Mouse (Mus musculus): Measurements from ENCODE around the gene Ripk1. TPM values are rescaled to one million over a fixed set of nuclear protein-coding genes. Genes with fewer than 3 reads are reported as not detected.

Gene Ripk1
- 4.2 and 4.7 TPM in 2 replicates for polyA plus RNA-seq (2014; fragmentation: Nextera tagmentation; extraction: Ambion mirVana)

- WGBS = under 1% methylated on average over 91 of the region's 92 CpGs
- peak; percentile 94 for ATAC-seq (ENCODE audit: low FRiP score, low TSS enrichment)
Measured at GRCm38 (mm10) chr13:34002058-34003006, at the start of gene Ripk1, which contains the start of gene Serpinb6a. Gene Ripk1 (plus strand): TSS chr13:34002363. Gene Serpinb6a (minus strand): TSS chr13:34002794.

GRCm38 (mm10) chr13:33952947-33953346 is 49.2 kb upstream of the Ripk1 start:
- DNase-seq = no peak
- Histone ChIP-seq H3K27ac (replicated peaks; ENCODE audit: low read depth, low read length) (no peak overlapping the region), H3K4me3 (replicated peaks; ENCODE audit: low read depth, low read length) (no peak overlapping the region), H3K27me3 (ENCODE audit: control insufficient read depth, insufficient read depth, low read length) (no peaks in the 10 kb centered on the region), H3K4me2 (ENCODE audit: low read length) (no peak overlapping the region), H3K9ac (replicated peaks; ENCODE audit: low read length) (no peak overlapping the region), H3K9me3 (ENCODE audit: control insufficient read depth, low read length) (no peaks in the 10 kb centered on the region), H3K36me3 (ENCODE audit: control insufficient read depth, insufficient read depth, low read length) (no peaks in the 10 kb centered on the region), H3K4me1 (ENCODE audit: control insufficient read depth, insufficient read depth, low read length) (no peaks in the 10 kb centered on the region)
- WGBS = 85% methylated on average over 2 of the region's 2 CpGs
- ATAC-seq (ENCODE audit: low FRiP score, low TSS enrichment) = no peak

More at GRCm38 (mm10) chr13:34002058-34003006, at the start of gene Ripk1, which contains the start of gene Serpinb6a:
- Histone ChIP-seq H3K27me3 (ENCODE audit: control insufficient read depth, insufficient read depth, low read length) (no peaks in the 10 kb centered on the region), H3K4me1 (ENCODE audit: control insufficient read depth, insufficient read depth, low read length) (peaks cover 13% of the 10 kb centered on the region), H3K9ac (replicated peaks; ENCODE audit: low read length) (peak within 1 kb of the TSS; percentile 88), H3K36me3 (ENCODE audit: control insufficient read depth, insufficient read depth, low read length) (no peaks in the 10 kb centered on the region), H3K27ac (replicated peaks; ENCODE audit: low read depth, low read length) (peak within 1 kb of the TSS; percentile 90), H3K9me3 (ENCODE audit: control insufficient read depth, low read length) (no peaks in the 10 kb centered on the region), H3K4me2 (ENCODE audit: low read length) (peak within 1 kb of the TSS; percentile 72), H3K4me3 (replicated peaks; ENCODE audit: low read depth, low read length) (peak within 1 kb of the TSS; percentile 97)
- DNase-seq = peak; percentile 96

DNA sequence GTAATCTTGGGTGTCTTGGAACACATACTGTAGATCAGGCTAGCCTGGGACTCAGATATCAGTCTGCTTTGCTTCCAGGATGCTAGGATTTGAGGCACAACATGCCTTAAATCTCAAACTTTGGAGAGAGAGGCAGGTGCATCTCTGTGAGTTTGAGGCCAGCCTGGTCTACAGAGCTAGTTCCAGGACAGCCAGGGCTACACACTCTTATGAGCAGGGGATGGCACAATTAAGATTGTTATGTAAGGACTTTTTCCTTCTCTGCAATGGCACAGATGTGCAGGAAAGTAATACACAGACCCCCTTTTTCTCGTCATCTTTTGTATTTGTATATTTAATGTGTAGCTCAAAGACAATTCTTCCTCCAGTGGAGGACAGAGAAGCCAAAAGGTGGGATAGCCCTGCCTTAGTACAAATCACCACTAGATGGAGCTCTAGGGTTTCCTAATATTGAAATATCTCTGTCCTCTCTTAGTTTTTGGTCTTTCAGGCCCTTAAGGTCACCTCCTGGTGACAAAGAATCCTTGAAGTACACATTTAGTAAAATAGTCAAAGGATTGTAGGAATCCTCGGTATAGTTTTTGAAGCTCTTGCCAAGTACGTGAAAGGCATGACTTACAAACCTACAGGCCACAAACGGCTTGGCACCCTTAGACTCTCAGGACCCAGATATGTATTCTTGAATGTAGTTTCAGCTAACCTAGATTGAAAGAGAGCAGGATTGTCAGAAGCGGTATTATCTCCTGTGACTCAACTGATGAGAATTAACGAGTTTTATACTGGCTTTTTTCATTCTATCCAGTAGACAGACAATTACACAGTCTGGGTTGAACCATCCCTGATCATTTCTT is 45.4 kb upstream of the Ripk1 start:
- no peak overlapping the region for H3K4me2 ChIP-seq (ENCODE audit: low read length)
- H3K36me3 ChIP-seq (ENCODE audit: control insufficient read depth, insufficient read depth, low read length) = no peaks in the 10 kb centered on the region
- no peak overlapping the region for H3K4me3 ChIP-seq (replicated peaks; ENCODE audit: low read depth, low read length)
- H3K9me3 ChIP-seq (ENCODE audit: control insufficient read depth, low read length) = no peaks in the 10 kb centered on the region
- DNase-seq = peak; percentile 84
- H3K9ac ChIP-seq (replicated peaks; ENCODE audit: low read length) = no peak overlapping the region
- H3K27me3 ChIP-seq (ENCODE audit: control insufficient read depth, insufficient read depth, low read length) = no peaks in the 10 kb centered on the region
- peak; percentile 53; the same call in 1 of the 2 replicates for ATAC-seq (ENCODE audit: low FRiP score, low TSS enrichment)
- 41% methylated on average over 6 of the region's 6 CpGs for WGBS
- H3K4me1 ChIP-seq (ENCODE audit: control insufficient read depth, insufficient read depth, low read length) = no peaks in the 10 kb centered on the region
- no peak overlapping the region for H3K27ac ChIP-seq (replicated peaks; ENCODE audit: low read depth, low read length)

- H3K4me3 ChIP-seq (replicated peaks; ENCODE audit: low read depth, low read length) = no peak overlapping the region
- no peak overlapping the region for H3K27ac ChIP-seq (replicated peaks; ENCODE audit: low read depth, low read length)
- DNase-seq = no peak
- ATAC-seq (ENCODE audit: low FRiP score, low TSS enrichment) = no peak
- H3K9me3 ChIP-seq (ENCODE audit: control insufficient read depth, low read length) = no peaks in the 10 kb centered on the region
- no peak overlapping the region for H3K4me2 ChIP-seq (ENCODE audit: low read length)
- no peaks in the 10 kb centered on the region for H3K27me3 ChIP-seq (ENCODE audit: control insufficient read depth, insufficient read depth, low read length)
- no peak overlapping the region for H3K9ac ChIP-seq (replicated peaks; ENCODE audit: low read length)
- WGBS = 92% methylated on average over 2 of the region's 2 CpGs
- H3K4me1 ChIP-seq (ENCODE audit: control insufficient read depth, insufficient read depth, low read length) = no peaks in the 10 kb centered on the region
- H3K36me3 ChIP-seq (ENCODE audit: control insufficient read depth, insufficient read depth, low read length) = no peaks in the 10 kb centered on the region
Measured at GRCm38 (mm10) chr13:33959771-33960170, 42.4 kb upstream of the Ripk1 start.

- peak within 1 kb of the TSS; percentile 65 for H3K27ac ChIP-seq (replicated peaks; ENCODE audit: low read depth, low read length)
- WGBS = 3% methylated on average over 22 of the region's 22 CpGs
- ATAC-seq (ENCODE audit: low FRiP score, low TSS enrichment) = peak; percentile 83
- no peaks in the 10 kb centered on the region for H3K9me3 ChIP-seq (ENCODE audit: control insufficient read depth, low read length)
- H3K4me2 ChIP-seq (ENCODE audit: low read length) = peak within 1 kb of the TSS; percentile 58
- peak within 1 kb of the TSS; percentile 42 for H3K4me3 ChIP-seq (replicated peaks; ENCODE audit: low read depth, low read length)
- H3K4me1 ChIP-seq (ENCODE audit: control insufficient read depth, insufficient read depth, low read length) = no peaks in the 10 kb centered on the region
- peak within 1 kb of the TSS; percentile 49 for H3K9ac ChIP-seq (replicated peaks; ENCODE audit: low read length)
- peak; percentile 82 for DNase-seq
- no peaks in the 10 kb centered on the region for H3K27me3 ChIP-seq (ENCODE audit: control insufficient read depth, insufficient read depth, low read length)
- H3K36me3 ChIP-seq (ENCODE audit: control insufficient read depth, insufficient read depth, low read length) = no peaks in the 10 kb centered on the region
Measured at GRCm38 (mm10) chr13:33964206-33965046, 37.7 kb upstream of the Ripk1 start, which contains the start of gene Nqo2. Gene Nqo2 (plus strand): TSS chr13:33964687.

- Histone ChIP-seq H3K36me3 (ENCODE audit: control insufficient read depth, insufficient read depth, low read length) (no peaks in the 10 kb centered on the region), H3K9ac (replicated peaks; ENCODE audit: low read length) (peak overlapping the region; percentile 49), H3K4me2 (ENCODE audit: low read length) (peak overlapping the region; percentile 58), H3K4me1 (ENCODE audit: control insufficient read depth, insufficient read depth, low read length) (no peaks in the 10 kb centered on the region), H3K27ac (replicated peaks; ENCODE audit: low read depth, low read length) (peak overlapping the region; percentile 65), H3K4me3 (replicated peaks; ENCODE audit: low read depth, low read length) (peak overlapping the region; percentile 42), H3K27me3 (ENCODE audit: control insufficient read depth, insufficient read depth, low read length) (no peaks in the 10 kb centered on the region), H3K9me3 (ENCODE audit: control insufficient read depth, low read length) (no peaks in the 10 kb centered on the region)
- ATAC-seq (ENCODE audit: low FRiP score, low TSS enrichment) (0 out of 2 replicates have a peak, but pooled peaks have one; percentile 19), DNase-seq (no peak)
- 27% methylated on average over 14 of the region's 14 CpGs for WGBS
Measured at GRCm38 (mm10) chr13:33965056-33966024, 36.8 kb upstream of the Ripk1 start.

GRCm38 (mm10) chr13:33966025-33966412 is 36.1 kb upstream of the Ripk1 start:
- Histone ChIP-seq H3K27ac (replicated peaks; ENCODE audit: low read depth, low read length) (no peak overlapping the region), H3K4me3 (replicated peaks; ENCODE audit: low read depth, low read length) (no peak overlapping the region), H3K9ac (replicated peaks; ENCODE audit: low read length) (no peak overlapping the region), H3K4me1 (ENCODE audit: control insufficient read depth, insufficient read depth, low read length) (no peaks in the 10 kb centered on the region), H3K36me3 (ENCODE audit: control insufficient read depth, insufficient read depth, low read length) (no peaks in the 10 kb centered on the region), H3K9me3 (ENCODE audit: control insufficient read depth, low read length) (no peaks in the 10 kb centered on the region), H3K4me2 (ENCODE audit: low read length) (no peak overlapping the region), H3K27me3 (ENCODE audit: control insufficient read depth, insufficient read depth, low read length) (no peaks in the 10 kb centered on the region)
- 72% methylated on average over 4 of the region's 4 CpGs for WGBS
- no peak for DNase-seq
- no peak for ATAC-seq (ENCODE audit: low FRiP score, low TSS enrichment)

Data from midbrain, embryonic 14.5 days (tissue).